Mouse (Mus musculus) macrophage (primary cell): ENCODE data around the gene Lrig2. TPM values are rescaled to one million over a fixed set of nuclear protein-coding genes. Genes with fewer than 3 reads are reported as not detected.
"Not testable (repeated sequence)": the region's sequence is repeated elsewhere in the genome, so short reads cannot be mapped to it uniquely, and the experiment has no call there.

Experiments
- H3K27ac ChIP-seq: fragments of 350-480 bp; formaldehyde crosslinking; 2 replicates; pipeline ENCODE4 v1.9.0; 2021
- H3K36me3 ChIP-seq: fragments of 350-480 bp; formaldehyde crosslinking; 2 replicates; pipeline ENCODE4 v1.9.0; 2021; ENCODE audit errors: inconsistent target
- H3K4me3 ChIP-seq: fragments of 350-480 bp; formaldehyde crosslinking; 2 replicates; pipeline ENCODE4 v1.9.0; 2021; ENCODE audit errors: inconsistent target
- H3K79me2 ChIP-seq: fragments of 350-480 bp; formaldehyde crosslinking; 2 replicates; pipeline ENCODE4 v1.9.0; 2021; ENCODE audit errors: inconsistent target
- WGBS: methylation state at CpG from one replicate; pipeline ENCODE4 v1.1.7; 2026; ENCODE audit warnings: inconsistent platforms; ENCODE audit not compliant: missing documents; 5-methylcytosine and 5-hydroxymethylcytosine counted together
- polyA plus RNA-seq: library from polyadenylated mRNA; stranded (reverse); fragments of 250-400 nt; gene quantifications from 3 replicates; pipeline ENCODE4 v1.2.4, GENCODE M21; 2018; ENCODE audit warnings: inconsistent platforms

The Lrig2 gene
- polyA plus RNA-seq, 1 experiment from 2014 or later: 5.4 TPM

- Histone ChIP-seq H3K79me2 (no peaks in the 10 kb centered on the region), H3K27ac (no peak overlapping the region), H3K36me3 (no peaks in the 10 kb centered on the region), H3K4me3 (no peak overlapping the region)
- WGBS: 47% methylated on average over 13 of the region's 14 CpGs
Measured at GRCm38 (mm10) chr3:104431156-104431847, 80.4 kb downstream of the Lrig2 start.

- not testable (repeated sequence) for H3K36me3 ChIP-seq, H3K4me3 ChIP-seq, H3K27ac ChIP-seq, H3K79me2 ChIP-seq
- 92% methylated on average over 2 of the region's 2 CpGs for WGBS
Measured at GRCm38 (mm10) chr3:104427354-104427753, 84.4 kb downstream of the Lrig2 start.

- Histone ChIP-seq H3K4me3 (no peak overlapping the region), H3K27ac (no peak overlapping the region), H3K79me2 (no peaks in the 10 kb centered on the region), H3K36me3 (no peaks in the 10 kb centered on the region)
- WGBS: 96% methylated on average over 7 of the region's 7 CpGs
Measured at GRCm38 (mm10) chr3:104424346-104424745, 87.4 kb downstream of the Lrig2 start.

GRCm38 (mm10) chr3:104420929-104421328 is 90.8 kb downstream of the Lrig2 start:
- Histone ChIP-seq H3K36me3 (no peaks in the 10 kb centered on the region), H3K79me2 (no peaks in the 10 kb centered on the region), H3K4me3 (no peak overlapping the region), H3K27ac (no peak overlapping the region)
- 92% methylated on average over 7 of the region's 7 CpGs for WGBS

GRCm38 (mm10) chr3:104419990-104420389 is 91.7 kb downstream of the Lrig2 start:
- H3K79me2 ChIP-seq: no peaks in the 10 kb centered on the region
- no peak overlapping the region for H3K27ac ChIP-seq
- no peaks in the 10 kb centered on the region for H3K36me3 ChIP-seq
- WGBS: 91% methylated on average over 4 of the region's 4 CpGs
- no peak overlapping the region for H3K4me3 ChIP-seq

- H3K27ac ChIP-seq: no peak overlapping the region
- H3K4me3 ChIP-seq: no peak overlapping the region
- whole genome bisulfite sequencing: 94% methylated on average over 5 of the region's 5 CpGs
- H3K79me2 ChIP-seq: no peaks in the 10 kb centered on the region
- no peaks in the 10 kb centered on the region for H3K36me3 ChIP-seq
Measured at GRCm38 (mm10) chr3:104416806-104417205, 94.9 kb downstream of the Lrig2 start.

- Histone ChIP-seq H3K27ac (no peak overlapping the region), H3K36me3 (no peaks in the 10 kb centered on the region), H3K4me3 (no peak overlapping the region), H3K79me2 (no peaks in the 10 kb centered on the region)
- 82% methylated on average over 6 of the region's 6 CpGs for WGBS
Measured at GRCm38 (mm10) chr3:104412482-104412881, 99.2 kb downstream of the Lrig2 start.

- H3K4me3 ChIP-seq: no peak overlapping the region
- 94% methylated on average over 7 of the region's 7 CpGs for WGBS
- no peaks in the 10 kb centered on the region for H3K79me2 ChIP-seq
- H3K27ac ChIP-seq: no peak overlapping the region
- no peaks in the 10 kb centered on the region for H3K36me3 ChIP-seq
Measured at GRCm38 (mm10) chr3:104407506-104407905, 104.2 kb downstream of the Lrig2 start.

- Histone ChIP-seq H3K79me2 (no peaks in the 10 kb centered on the region), H3K36me3 (no peaks in the 10 kb centered on the region), H3K27ac (no peak overlapping the region), H3K4me3 (no peak overlapping the region)
- 32% methylated on average over 4 of the region's 4 CpGs for WGBS
Measured at GRCm38 (mm10) chr3:104403582-104403981, 108.1 kb downstream of the Lrig2 start.

- Histone ChIP-seq H3K27ac (no peak overlapping the region), H3K36me3 (no peaks in the 10 kb centered on the region), H3K4me3 (no peak overlapping the region), H3K79me2 (no peaks in the 10 kb centered on the region)
- 70% methylated on average over 2 of the region's 2 CpGs for WGBS
Measured at GRCm38 (mm10) chr3:104401176-104401575, 110.5 kb downstream of the Lrig2 start.

GRCm38 (mm10) chr3:104400126-104400525 is 111.6 kb downstream of the Lrig2 start:
- WGBS: 95% methylated on average over 5 of the region's 5 CpGs
- Histone ChIP-seq H3K79me2 (no peaks in the 10 kb centered on the region), H3K36me3 (no peaks in the 10 kb centered on the region)

GRCm38 (mm10) chr3:104399296-104400045 is 112.2 kb downstream of the Lrig2 start:
- 97% methylated on average over 10 of the region's 10 CpGs for WGBS
- Histone ChIP-seq H3K36me3 (no peaks in the 10 kb centered on the region), H3K27ac (no peak overlapping the region), H3K4me3 (no peak overlapping the region), H3K79me2 (no peaks in the 10 kb centered on the region)

More at GRCm38 (mm10) chr3:104400126-104400525, 111.6 kb downstream of the Lrig2 start:
- Histone ChIP-seq H3K27ac (no peak overlapping the region), H3K4me3 (no peak overlapping the region)

GRCm38 (mm10) chr3:104397316-104397715 is 114.4 kb downstream of the Lrig2 start:
- H3K4me3 ChIP-seq: no peak overlapping the region
- 97% methylated on average over 9 of the region's 9 CpGs for WGBS
- no peaks in the 10 kb centered on the region for H3K36me3 ChIP-seq
- no peaks in the 10 kb centered on the region for H3K79me2 ChIP-seq
- no peak overlapping the region for H3K27ac ChIP-seq

- Histone ChIP-seq H3K36me3 (no peaks in the 10 kb centered on the region), H3K79me2 (no peaks in the 10 kb centered on the region), H3K27ac (no peak overlapping the region), H3K4me3 (no peak overlapping the region)
- 77% methylated on average over 3 of the region's 3 CpGs for WGBS
Measured at GRCm38 (mm10) chr3:104396736-104397081, 115.0 kb downstream of the Lrig2 start.

GRCm38 (mm10) chr3:104396067-104396735 is 115.5 kb downstream of the Lrig2 start:
- no peak overlapping the region for H3K4me3 ChIP-seq
- no peak overlapping the region for H3K27ac ChIP-seq
- H3K79me2 ChIP-seq: no peaks in the 10 kb centered on the region
- WGBS: 93% methylated on average over 11 of the region's 11 CpGs
- no peaks in the 10 kb centered on the region for H3K36me3 ChIP-seq
